Mouse (Mus musculus): ENCODE measurements around the gene Mgll. TPM values are rescaled to one million over a fixed set of nuclear protein-coding genes. Genes with fewer than 3 reads are reported as not detected.

The Mgll gene
- polyA plus RNA-seq, 1 experiment from 2014 or later: 13.6 TPM

DNA sequence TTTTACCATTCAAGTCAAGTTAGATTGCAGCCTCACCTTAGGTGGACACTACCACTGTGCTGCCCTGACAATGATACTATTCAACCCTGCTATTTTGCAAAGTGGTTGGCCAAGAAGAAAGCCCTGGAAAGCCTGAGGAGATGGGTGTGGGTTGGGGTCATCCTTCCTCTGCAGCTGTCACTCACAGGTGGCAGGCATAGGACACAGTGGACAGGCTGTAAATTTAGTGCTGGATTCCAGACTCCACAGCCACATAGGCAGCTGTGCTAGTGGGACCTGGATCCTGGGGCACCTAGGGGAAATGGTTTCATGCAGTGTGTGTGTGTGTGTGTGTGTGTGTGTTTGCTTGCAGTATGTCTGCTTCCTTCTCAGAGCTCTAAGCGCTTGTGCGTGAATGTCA lies 1.3 kb upstream of the Mgll start:
- ATAC-seq (ENCODE audit: low FRiP score, low read depth): no peak
- Histone ChIP-seq H3K4me3 (no peak overlapping the region), H3K4me2 (replicated peaks) (no peak overlapping the region), H3K27me3 (peaks cover 30% of the 10 kb centered on the region), H3K36me3 (no peaks in the 10 kb centered on the region), H3K27ac (no peak overlapping the region), H3K9ac (no peak overlapping the region), H3K9me3 (no peaks in the 10 kb centered on the region), H3K4me1 (peaks cover 13% of the 10 kb centered on the region; the same call in 1 of the 2 replicates)
- 77% methylated on average over 2 of the region's 2 CpGs for WGBS

- Histone ChIP-seq H3K4me3 (peak overlapping the region; percentile 66), H3K9ac (peak overlapping the region; percentile 70), H3K4me1 (peaks cover 16% of the 10 kb centered on the region; the same call in 1 of the 2 replicates), H3K9me3 (no peaks in the 10 kb centered on the region), H3K27me3 (peaks cover 30% of the 10 kb centered on the region), H3K36me3 (no peaks in the 10 kb centered on the region), H3K4me2 (replicated peaks) (peak overlapping the region; percentile 92), H3K27ac (no peak overlapping the region)
- WGBS: 32% methylated on average over 14 of the region's 14 CpGs
- peak; percentile 52; the same call in 1 of the 2 replicates for ATAC-seq (ENCODE audit: low FRiP score, low read depth)
These were observed 353 bp upstream of the Mgll start for GRCm38 (mm10) chr6:88723806-88724312.

GRCm38 (mm10) chr6:88725590-88725989 lies 1.4 kb downstream of the Mgll start:
- Histone ChIP-seq H3K27me3 (peaks cover 30% of the 10 kb centered on the region), H3K4me3 (no peak overlapping the region)

GRCm38 (mm10) chr6:88726252-88727211 lies 2.3 kb downstream of the Mgll start:
- H3K4me1 ChIP-seq: peaks cover 16% of the 10 kb centered on the region; the same call in 1 of the 2 replicates
- peaks cover 30% of the 10 kb centered on the region for H3K27me3 ChIP-seq
- 66% methylated on average over 9 of the region's 9 CpGs for WGBS
- H3K9me3 ChIP-seq: no peaks in the 10 kb centered on the region
- H3K36me3 ChIP-seq: no peaks in the 10 kb centered on the region
- H3K4me3 ChIP-seq: no peak overlapping the region
- ATAC-seq (ENCODE audit: low FRiP score, low read depth): no peak
- H3K4me2 ChIP-seq (replicated peaks): peak overlapping the region; percentile 27; the same call in 1 of the 2 replicates
- 0 out of 2 replicates have a peak overlapping the region, but pooled peaks have one; percentile 22 for H3K27ac ChIP-seq
- H3K9ac ChIP-seq: peak overlapping the region; percentile 25; the same call in 1 of the 2 replicates

More at GRCm38 (mm10) chr6:88725590-88725989, 1.4 kb downstream of the Mgll start:
- no peak for ATAC-seq (ENCODE audit: low FRiP score, low read depth)
- H3K4me2 ChIP-seq (replicated peaks): peak overlapping the region; percentile 30; the same call in 1 of the 2 replicates
- peaks cover 16% of the 10 kb centered on the region; the same call in 1 of the 2 replicates for H3K4me1 ChIP-seq
- H3K9ac ChIP-seq: no peak overlapping the region
- no peaks in the 10 kb centered on the region for H3K9me3 ChIP-seq
- no peak overlapping the region for H3K27ac ChIP-seq
- no peaks in the 10 kb centered on the region for H3K36me3 ChIP-seq
- 59% methylated on average over 7 of the region's 7 CpGs for WGBS

DNA sequence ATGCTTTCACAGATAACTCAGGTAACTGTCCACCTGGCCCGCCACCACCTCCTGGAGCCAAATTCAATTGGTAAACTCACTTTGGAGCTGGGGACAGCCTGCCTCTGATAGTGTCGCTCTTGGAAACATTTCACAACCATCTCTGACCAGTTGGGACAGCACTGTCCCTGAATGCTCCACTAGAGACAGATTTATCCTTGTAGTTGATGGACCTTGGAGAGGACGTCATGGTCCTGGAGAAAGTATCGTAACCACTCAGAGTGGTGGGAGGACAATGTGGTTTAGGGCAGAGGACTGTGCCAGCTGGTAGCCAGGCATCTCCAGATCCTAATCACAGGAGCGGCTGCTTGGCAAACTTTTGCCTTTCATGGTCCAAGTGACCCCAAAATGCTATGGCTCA lies 3.3 kb downstream of the Mgll start:
- H3K9ac ChIP-seq: no peak overlapping the region
- no peaks in the 10 kb centered on the region for H3K36me3 ChIP-seq
- H3K27ac ChIP-seq: no peak overlapping the region
- peaks cover 32% of the 10 kb centered on the region for H3K27me3 ChIP-seq
- no peaks in the 10 kb centered on the region for H3K9me3 ChIP-seq
- no peak overlapping the region for H3K4me3 ChIP-seq
- H3K4me1 ChIP-seq: peaks cover 24% of the 10 kb centered on the region; the same call in 1 of the 2 replicates
- WGBS: 86% methylated on average over 5 of the region's 5 CpGs
- no peak for ATAC-seq (ENCODE audit: low FRiP score, low read depth)
- no peak overlapping the region for H3K4me2 ChIP-seq (replicated peaks)

GRCm38 (mm10) chr6:88728054-88728453 lies 3.8 kb downstream of the Mgll start:
- 74% methylated on average over 7 of the region's 7 CpGs for WGBS
- H3K27ac ChIP-seq: no peak overlapping the region
- no peak overlapping the region for H3K9ac ChIP-seq
- no peak overlapping the region for H3K4me2 ChIP-seq (replicated peaks)
- peaks cover 30% of the 10 kb centered on the region for H3K4me1 ChIP-seq
- H3K36me3 ChIP-seq: no peaks in the 10 kb centered on the region
- peaks cover 26% of the 10 kb centered on the region for H3K27me3 ChIP-seq
- no peak overlapping the region for H3K4me3 ChIP-seq
- H3K9me3 ChIP-seq: no peaks in the 10 kb centered on the region
- ATAC-seq (ENCODE audit: low FRiP score, low read depth): no peak

GRCm38 (mm10) chr6:88728515-88728914 lies 4.3 kb downstream of the Mgll start:
- Histone ChIP-seq H3K27ac (no peak overlapping the region), H3K27me3 (peaks cover 22% of the 10 kb centered on the region), H3K36me3 (no peaks in the 10 kb centered on the region), H3K9ac (no peak overlapping the region), H3K9me3 (no peaks in the 10 kb centered on the region), H3K4me2 (replicated peaks) (no peak overlapping the region), H3K4me1 (peaks cover 34% of the 10 kb centered on the region), H3K4me3 (no peak overlapping the region)
- WGBS: 77% methylated on average over 5 of the region's 5 CpGs
- no peak for ATAC-seq (ENCODE audit: low FRiP score, low read depth)

DNA sequence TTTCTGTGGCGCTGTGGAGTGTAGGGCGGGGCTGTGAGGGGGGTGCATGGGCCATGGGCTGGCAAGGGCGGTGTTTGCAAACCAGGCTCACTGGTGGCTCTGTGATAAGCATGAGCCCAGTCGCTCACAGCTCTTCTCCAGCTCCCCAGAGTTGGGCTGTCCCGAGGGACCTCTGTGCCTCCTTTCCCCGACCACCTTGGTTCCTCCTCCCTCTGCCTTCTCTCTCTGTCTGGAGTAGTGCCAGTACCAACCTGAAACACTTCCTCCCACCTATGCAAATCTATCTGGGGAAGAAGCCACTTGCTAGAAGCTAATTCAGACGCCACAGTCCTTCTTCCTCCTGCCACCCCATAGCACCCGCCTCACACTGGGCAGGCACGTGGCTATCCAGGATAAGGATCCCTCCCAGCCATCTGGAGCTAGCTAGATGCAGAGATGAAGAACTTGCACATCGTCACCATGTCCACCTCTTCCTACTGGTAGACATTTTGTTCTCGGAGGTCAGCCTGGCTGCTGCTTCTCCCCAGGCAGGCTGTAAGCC lies 7.1 kb downstream of the Mgll start:
- H3K27me3 ChIP-seq: peaks cover 9% of the 10 kb centered on the region
- no peak overlapping the region for H3K9ac ChIP-seq
- no peak overlapping the region for H3K27ac ChIP-seq
- WGBS: 83% methylated on average over 11 of the region's 11 CpGs
- no peaks in the 10 kb centered on the region for H3K36me3 ChIP-seq
- H3K4me2 ChIP-seq (replicated peaks): no peak overlapping the region
- H3K4me1 ChIP-seq: peaks cover 29% of the 10 kb centered on the region
- no peaks in the 10 kb centered on the region for H3K9me3 ChIP-seq
- ATAC-seq (ENCODE audit: low FRiP score, low read depth): no peak
- H3K4me3 ChIP-seq: no peak overlapping the region

GRCm38 (mm10) chr6:88731991-88732390 lies 7.8 kb downstream of the Mgll start:
- Histone ChIP-seq H3K4me3 (no peak overlapping the region), H3K4me1 (peaks cover 33% of the 10 kb centered on the region), H3K9ac (no peak overlapping the region), H3K27me3 (peaks cover 2% of the 10 kb centered on the region), H3K36me3 (no peaks in the 10 kb centered on the region), H3K27ac (peak overlapping the region; percentile 76; the same call in 1 of the 2 replicates), H3K9me3 (no peaks in the 10 kb centered on the region), H3K4me2 (replicated peaks) (no peak overlapping the region)
- 89% methylated on average over 3 of the region's 3 CpGs for WGBS
- ATAC-seq (ENCODE audit: low FRiP score, low read depth): no peak

DNA sequence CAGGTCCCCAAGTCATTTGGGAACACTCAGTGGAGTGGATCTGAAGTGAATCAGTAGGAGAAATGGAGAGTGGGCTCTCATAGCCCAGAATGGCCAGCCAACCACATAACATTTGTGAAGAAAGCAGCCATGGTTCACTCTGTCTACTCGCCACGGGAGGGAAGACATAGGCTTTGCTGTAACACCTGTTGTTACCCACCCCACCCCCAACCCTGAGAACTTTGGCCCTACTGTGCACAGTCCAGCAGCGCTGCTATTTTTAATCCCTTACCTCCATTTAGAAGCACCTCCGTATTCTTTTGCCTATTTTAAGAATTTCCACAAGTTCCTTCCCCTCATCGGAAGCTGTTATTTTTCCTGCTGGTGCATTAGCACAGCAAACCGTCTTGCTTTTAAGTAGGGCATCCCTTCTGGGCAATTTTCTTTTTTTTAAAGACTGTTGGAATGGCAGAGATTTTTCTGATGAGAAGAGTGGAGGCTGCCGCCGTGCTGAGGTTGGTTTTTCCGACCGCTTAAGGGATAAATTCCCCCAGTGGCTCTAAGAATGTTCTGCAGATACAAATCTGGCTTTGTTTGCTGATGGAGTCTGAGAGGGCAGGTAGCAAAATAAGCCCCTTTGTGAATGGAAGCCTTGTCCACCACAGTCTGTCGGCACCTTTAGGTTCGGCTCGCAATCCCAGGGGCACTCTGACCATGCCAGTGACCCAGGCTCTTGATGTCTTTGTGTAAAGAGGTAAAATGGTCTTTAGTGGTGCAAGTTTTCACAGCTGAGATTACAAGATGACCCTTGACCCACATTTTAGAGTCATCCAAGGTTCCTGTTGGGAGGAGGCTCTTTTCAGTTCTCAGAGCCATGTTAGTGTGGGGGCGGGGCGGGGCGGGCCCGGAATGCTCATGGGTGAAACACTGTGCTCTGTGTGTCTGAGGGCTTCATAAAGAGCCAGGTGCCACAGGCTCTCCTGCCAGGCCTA lies 8.7 kb downstream of the Mgll start:
- Histone ChIP-seq H3K4me2 (replicated peaks) (no peak overlapping the region; the same call in 1 of the 2 replicates), H3K4me1 (peaks cover 37% of the 10 kb centered on the region), H3K36me3 (no peaks in the 10 kb centered on the region), H3K27me3 (peaks cover 2% of the 10 kb centered on the region; the same call in 1 of the 2 replicates), H3K4me3 (no peak overlapping the region), H3K9me3 (no peaks in the 10 kb centered on the region), H3K9ac (no peak overlapping the region), H3K27ac (peak overlapping the region; percentile 76)
- ATAC-seq (ENCODE audit: low FRiP score, low read depth): peak; percentile 66; the same call in 1 of the 2 replicates
- WGBS: 56% methylated on average over 17 of the region's 17 CpGs

GRCm38 (mm10) chr6:88736337-88736736 lies 12.1 kb downstream of the Mgll start:
- no peak for ATAC-seq (ENCODE audit: low FRiP score, low read depth)
- H3K4me1 ChIP-seq: peaks cover 34% of the 10 kb centered on the region
- WGBS: 82% methylated on average over 8 of the region's 8 CpGs
- peaks cover 2% of the 10 kb centered on the region; the same call in 1 of the 2 replicates for H3K27me3 ChIP-seq
- no peak overlapping the region for H3K4me2 ChIP-seq (replicated peaks)
- no peaks in the 10 kb centered on the region for H3K9me3 ChIP-seq
- H3K36me3 ChIP-seq: no peaks in the 10 kb centered on the region
- H3K27ac ChIP-seq: no peak overlapping the region
- H3K4me3 ChIP-seq: no peak overlapping the region
- no peak overlapping the region for H3K9ac ChIP-seq
